Mouse (Mus musculus): Measurements from ENCODE around the gene Col1a2.

Col1a2 gene

DNA sequence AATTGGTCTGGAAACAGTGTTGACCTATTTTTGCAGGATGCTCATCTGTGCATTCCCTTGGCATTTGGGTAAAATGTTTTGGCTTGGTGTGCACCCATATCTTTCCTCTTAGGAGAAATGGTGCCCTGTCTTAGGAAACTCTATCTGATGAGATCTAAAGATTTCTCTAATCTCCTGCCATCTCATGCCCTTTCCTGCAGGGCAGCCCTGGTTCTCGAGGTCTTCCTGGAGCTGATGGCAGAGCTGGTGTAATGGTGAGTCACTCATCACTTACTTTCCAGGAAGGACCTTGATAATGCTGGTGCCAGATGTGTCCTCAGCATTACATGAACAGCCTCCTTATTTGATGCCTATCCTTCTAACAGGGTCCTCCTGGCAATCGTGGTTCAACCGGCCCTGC, 16.4 kb downstream of the Col1a2 start:
- no peak for DNase-seq (ENCODE audit: low spot score)

- DNase-seq (ENCODE audit: low spot score), result peak; percentile 14
Measured at GRCm38 (mm10) chr6:4528439-4528838, 23.8 kb downstream of the Col1a2 start.

GRCm38 (mm10) chr6:4530986-4531385, 26.4 kb downstream of the Col1a2 start:
- DNase-seq (ENCODE audit: low spot score), result no peak

DNA sequence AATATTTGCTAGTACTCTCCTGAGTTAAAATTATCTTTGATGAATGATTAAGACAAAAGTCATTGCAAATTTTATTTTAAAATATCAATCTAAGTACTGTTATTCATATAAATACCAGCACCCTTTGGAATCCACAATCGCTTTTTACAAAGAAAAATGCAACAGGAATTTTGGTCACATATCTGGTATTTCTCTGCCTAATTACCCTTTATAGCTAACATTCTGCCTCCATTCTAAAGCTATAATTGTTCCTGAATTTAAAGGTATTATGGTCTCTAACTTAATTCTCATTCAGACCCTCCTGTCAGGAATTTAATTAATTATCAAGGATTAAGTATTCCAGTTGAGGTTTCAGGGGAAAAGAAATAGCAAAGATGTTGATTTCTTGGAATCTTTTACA, 28.3 kb downstream of the Col1a2 start:
- no peak for DNase-seq (ENCODE audit: low spot score)

DNA sequence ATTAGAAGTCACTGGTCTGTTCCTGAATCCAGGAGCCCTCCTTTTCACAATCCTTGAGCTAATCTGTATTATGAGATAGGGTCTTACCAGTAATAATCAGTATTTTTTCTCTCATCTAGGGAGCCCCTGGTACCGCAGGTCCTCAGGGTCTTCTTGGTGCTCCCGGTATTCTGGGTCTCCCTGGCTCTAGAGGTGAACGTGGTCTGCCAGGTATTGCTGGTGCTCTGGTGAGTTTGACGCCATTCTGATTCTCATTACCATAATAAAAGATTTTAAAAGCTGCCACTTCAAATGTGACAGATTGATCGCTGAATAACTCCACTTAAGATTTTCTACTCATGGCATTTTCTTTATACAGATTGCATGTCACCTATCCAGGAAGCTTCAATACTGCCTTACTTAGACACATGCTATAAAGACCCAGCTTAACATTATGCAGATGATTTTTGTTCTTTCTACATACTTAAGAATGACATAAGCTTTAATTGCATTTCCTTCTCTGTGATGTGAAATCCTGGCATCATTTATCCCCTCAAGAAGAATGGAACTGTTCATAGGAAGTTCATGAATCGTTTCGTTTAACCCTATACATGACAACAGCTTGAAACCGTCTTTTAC, 30.0 kb downstream of the Col1a2 start:
- no peak for DNase-seq (ENCODE audit: low spot score)

DNA sequence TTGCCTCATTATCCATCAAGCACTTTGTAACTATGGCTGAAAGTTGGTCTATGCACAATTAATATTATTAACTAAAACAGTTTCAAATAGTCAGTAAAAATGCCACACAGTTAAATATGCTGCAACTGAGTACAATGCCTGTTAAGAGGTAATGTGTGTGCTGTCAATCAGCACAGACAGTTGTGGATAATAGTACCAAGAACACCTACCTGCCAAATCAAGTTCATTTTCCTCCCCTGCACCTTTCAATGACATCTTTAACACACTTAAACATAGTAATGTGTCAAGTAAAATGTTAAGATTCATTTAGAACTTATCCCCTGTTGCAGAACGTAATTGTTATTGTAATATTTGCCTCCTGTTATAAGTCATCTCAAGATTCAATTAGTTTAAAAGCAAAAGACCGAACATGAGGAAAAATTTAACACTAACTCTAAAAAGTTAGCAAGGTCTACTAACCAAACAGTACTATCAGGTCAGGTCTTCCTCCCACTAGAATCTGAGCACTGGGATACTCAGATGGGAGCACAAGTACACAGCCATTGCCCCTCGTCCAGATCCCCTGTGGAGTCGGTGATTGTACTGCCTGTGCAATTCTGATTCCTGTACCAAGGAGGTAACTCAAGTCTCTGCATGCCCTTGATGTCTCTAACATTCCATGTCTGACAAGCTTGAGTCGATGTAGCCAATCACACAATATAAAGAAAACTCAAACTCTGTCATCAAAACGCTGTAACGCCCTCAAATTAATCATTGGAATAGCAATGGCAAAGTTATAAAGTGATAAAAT, 37.5 kb downstream of the Col1a2 start:
- DNase-seq (ENCODE audit: low spot score), result no peak

GRCm38 (mm10) chr6:4544554-4544953, 39.9 kb downstream of the Col1a2 start:
- DNase-seq (ENCODE audit: low spot score), result peak; percentile 32

DNA sequence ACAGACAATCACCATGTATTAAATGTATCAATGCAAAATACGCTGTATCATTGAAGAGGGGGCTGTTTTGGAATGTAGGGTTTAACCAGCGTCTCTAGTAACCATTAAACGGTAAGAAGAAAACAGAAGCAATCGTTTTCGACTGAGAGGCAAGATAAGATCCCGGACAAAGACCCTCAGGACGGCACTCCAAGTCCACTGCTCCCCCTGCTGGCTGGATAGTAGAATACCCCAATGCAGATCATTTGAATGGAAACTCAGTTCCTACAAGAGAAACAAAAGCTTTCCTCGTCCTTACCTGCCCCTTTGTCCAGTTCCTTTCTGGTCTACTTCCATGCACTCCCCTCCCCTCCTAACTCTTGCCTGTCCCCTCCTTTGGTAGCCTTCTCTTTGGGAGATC, 41.1 kb downstream of the Col1a2 start:
- DNase-seq (ENCODE audit: low spot score), result peak; percentile 28

GRCm38 (mm10) chr6:4548894-4549293, 44.3 kb downstream of the Col1a2 start:
- peak; percentile 31 for DNase-seq (ENCODE audit: low spot score)

DNA sequence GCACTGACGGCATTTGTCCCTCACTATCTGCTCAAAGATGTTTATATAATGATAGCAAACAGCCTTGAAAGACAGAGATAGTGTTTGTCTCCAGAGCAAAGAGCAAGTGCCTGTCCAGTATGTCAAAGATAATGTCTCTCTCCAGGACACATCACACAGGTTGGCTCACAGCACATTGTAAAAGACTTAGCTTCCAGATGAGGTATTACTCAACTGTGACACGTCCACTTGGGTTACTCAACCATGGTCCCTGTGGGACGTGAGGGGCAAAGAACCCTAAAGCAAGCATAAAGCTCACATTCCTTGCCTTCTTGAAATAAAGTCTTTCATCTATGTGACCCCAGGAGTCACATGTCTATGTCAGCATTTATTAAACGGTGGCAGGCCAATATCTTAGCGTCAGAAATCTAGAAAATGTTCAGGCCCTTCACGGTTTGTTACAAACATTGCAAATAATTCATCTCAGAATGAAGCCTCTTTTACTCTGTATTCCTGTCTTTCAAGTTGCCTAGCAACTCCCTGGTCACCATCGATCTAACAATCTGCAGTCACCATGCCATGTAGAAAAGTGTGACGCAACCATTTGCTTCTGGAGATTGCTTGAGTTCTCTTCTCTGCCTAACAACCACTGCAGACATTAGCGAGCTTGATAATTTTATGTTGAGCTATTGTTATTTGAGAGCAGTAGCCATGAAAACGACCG, 45.4 kb downstream of the Col1a2 start:
- DNase-seq (ENCODE audit: low spot score), result no peak

DNA sequence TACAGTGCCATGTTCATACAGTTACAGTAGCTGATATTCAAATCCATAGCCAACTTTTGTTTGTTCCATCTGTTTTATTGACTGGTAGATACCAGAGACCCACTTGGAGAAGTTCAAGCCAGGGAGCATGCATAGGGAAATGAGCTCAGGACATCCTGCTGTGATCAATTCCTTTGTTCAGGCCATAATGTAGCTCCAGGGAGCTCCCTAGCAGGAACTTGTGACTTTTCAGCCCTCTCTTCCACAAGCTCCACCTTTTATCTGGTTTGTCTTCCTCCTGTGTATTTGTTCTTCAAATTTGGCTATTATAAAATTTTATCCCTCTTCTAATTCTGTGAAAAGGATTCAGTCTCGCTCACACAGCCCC, 45.9 kb downstream of the Col1a2 start:
- DNase-seq (ENCODE audit: low spot score), result no peak

GRCm38 (mm10) chr6:4555366-4555765, 50.8 kb downstream of the Col1a2 start:
- DNase-seq (ENCODE audit: low spot score), result no peak

DNA sequence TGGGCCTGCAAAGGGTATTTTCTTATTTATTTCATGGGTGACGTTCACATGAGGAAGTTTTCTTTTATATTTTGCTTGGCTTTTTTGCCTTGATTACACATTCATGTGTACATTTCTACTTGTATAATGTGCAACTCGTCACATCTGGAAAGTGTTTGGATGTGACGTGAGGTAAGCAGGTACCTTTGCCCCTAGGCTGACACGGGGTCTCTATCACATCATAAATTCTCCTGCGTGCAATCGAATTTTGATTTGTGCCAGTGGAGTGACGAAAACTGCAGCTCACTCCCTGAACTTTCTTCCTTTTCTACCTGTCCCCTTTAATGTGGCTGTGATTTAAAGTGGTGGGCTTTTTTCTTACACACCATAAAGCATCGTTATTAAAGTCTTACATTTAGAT, 52.5 kb downstream of the Col1a2 start:
- DNase-seq (ENCODE audit: low spot score), result no peak

GRCm38 (mm10) chr6:4557678-4558077, 53.1 kb downstream of the Col1a2 start:
- DNase-seq (ENCODE audit: low spot score), result peak; percentile 42

GRCm38 (mm10) chr6:4561156-4561555, 56.5 kb downstream of the Col1a2 start:
- no peak for DNase-seq (ENCODE audit: low spot score)

DNA sequence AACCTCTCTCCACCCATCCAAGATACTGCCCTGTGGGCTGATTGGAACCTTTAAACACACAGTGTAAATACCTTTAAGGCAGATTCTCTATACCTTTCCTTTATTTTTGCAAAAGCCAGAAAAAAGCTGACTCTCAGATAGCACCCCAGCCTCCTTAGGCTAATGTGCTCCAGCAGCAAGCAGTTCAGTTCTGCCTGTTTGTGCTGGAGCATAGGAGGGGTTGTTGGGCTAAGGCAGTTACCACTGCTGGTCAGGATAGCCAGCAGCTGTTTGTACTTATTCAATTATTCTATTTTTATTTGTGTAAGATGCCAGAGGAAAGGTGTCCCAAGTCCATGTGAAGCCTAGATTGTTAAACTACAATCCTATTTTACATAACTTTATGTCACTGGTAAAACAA, 57.0 kb downstream of the Col1a2 start:
- DNase-seq (ENCODE audit: low spot score), result no peak

- no peak for DNase-seq (ENCODE audit: low spot score)
Measured at GRCm38 (mm10) chr6:4562401-4562800, 57.8 kb downstream of the Col1a2 start.

DNA sequence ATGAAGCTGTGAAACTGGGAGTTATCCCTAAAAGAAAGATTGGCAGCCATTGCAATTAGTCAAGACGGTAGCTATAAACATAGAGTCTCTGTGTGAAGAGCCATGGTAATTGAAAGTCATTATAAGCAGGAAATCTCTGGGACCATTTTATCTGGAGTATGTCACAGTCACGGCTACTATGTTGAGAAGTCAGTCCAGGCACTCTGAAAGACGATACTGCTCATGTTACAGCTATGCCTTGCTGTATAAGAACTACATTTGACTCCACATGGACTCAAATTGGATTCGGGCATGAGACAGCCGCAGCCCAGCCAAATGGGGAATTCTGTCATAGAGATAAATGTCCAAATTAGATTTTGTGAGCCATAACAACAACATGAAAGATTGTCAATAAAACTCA, 58.9 kb downstream of the Col1a2 start:
- no peak for DNase-seq (ENCODE audit: low spot score)

- DNase-seq (ENCODE audit: low spot score), result no peak
Measured at GRCm38 (mm10) chr6:4570412-4570811, 65.8 kb downstream of the Col1a2 start.

DNA sequence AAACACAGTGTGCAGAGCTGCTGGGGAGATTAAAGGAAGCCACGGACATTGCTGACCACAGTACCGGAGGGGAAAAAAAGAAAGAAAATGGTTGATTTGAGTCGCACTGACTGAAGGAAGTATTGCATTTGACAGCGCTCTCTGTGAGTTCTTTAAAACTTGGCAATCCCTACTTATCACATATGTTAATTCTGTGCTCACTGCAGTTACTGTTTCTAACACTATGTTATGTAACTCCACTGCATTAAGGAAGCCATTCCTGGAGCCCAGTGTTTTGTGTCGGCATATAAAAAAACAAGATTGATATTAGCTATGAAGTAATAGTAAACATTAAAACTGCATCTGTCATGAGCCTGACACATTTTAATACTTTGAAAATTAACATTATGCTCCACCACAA, 73.1 kb downstream of the Col1a2 start:
- no peak for DNase-seq (ENCODE audit: low spot score)

- DNase-seq (ENCODE audit: low spot score), result peak; percentile 19
Measured at GRCm38 (mm10) chr6:4578343-4578742, 73.7 kb downstream of the Col1a2 start.

- DNase-seq (ENCODE audit: low spot score), result no peak
Measured at GRCm38 (mm10) chr6:4579620-4580019, 75.0 kb downstream of the Col1a2 start.

DNA sequence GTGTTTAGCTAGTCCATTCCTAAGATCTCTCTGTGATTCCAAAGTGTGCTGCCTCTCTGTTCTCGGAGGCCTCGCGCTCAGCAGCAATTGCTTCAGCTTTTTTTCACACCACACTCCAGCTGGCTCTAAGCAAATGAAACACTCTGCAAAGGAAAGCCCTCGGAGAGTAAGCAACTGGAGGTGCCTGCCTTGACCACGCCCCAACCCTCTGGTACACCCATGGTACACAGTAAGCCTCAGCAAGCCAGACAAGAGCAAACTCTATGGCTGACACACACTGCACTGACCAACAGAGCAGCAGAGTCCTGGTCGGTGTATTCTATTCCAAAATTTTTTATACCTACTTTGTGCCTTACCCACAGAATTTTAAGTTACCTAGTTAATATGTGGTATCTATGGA, 78.9 kb downstream of the Col1a2 start:
- DNase-seq (ENCODE audit: low spot score), result no peak
